9 mouse cellular contexts compared by ENCODE assay signal in genomic region chr12:53753368-53753937, GRCm38 (mm10).
A peak's percentile ranks its signal among the peaks of the same experiment; 100 is the strongest.
DNase-seq lines count a peak whose midpoint lies in the region; ATAC-seq lines count a peak whose summit lies in the region.
"Had no signal": no experiment of that assay in that cellular context is flagged by ENCODE, and none has a peak within 500 bp of the region (broad histone marks: within the 10 kb centered on the region; RNA-seq: fewer than 3 reads in every experiment).

No protein-coding gene starts in this region.

- H3K4me3 ChIP-seq in kidney, embryonic 15.5 days (replicated peaks) = no peak overlapping the region
- H3K4me3 ChIP-seq in forebrain, embryonic 12.5 days (replicated peaks) = no peak overlapping the region
- H3K4me3 ChIP-seq in midbrain, embryonic 15.5 days = no peak overlapping the region

- H3K9ac ChIP-seq in kidney, embryonic 15.5 days = no peak overlapping the region
- H3K9ac ChIP-seq in forebrain, embryonic 12.5 days = no peak overlapping the region
- no peak overlapping the region for H3K9ac ChIP-seq in midbrain, embryonic 15.5 days

- peaks cover 54% of the 10 kb centered on the region for H3K27me3 ChIP-seq in kidney, embryonic 15.5 days
- H3K27me3 ChIP-seq in forebrain, embryonic 12.5 days = no peaks in the 10 kb centered on the region
- no peaks in the 10 kb centered on the region for H3K27me3 ChIP-seq in midbrain, embryonic 15.5 days (replicated peaks)

- no peaks in the 10 kb centered on the region for H3K36me3 ChIP-seq in kidney, embryonic 15.5 days
- no peaks in the 10 kb centered on the region for H3K36me3 ChIP-seq in forebrain, embryonic 12.5 days (replicated peaks)
- H3K36me3 ChIP-seq in midbrain, embryonic 15.5 days (replicated peaks) = no peaks in the 10 kb centered on the region

- H3K4me2 ChIP-seq in kidney, embryonic 15.5 days = 0 out of 2 replicates have a peak overlapping the region, but pooled peaks have one; percentile 10
- peak overlapping the region; percentile 21 for H3K4me2 ChIP-seq in forebrain, embryonic 12.5 days
- peak overlapping the region; percentile 34 for H3K4me2 ChIP-seq in midbrain, embryonic 15.5 days

- WGBS in kidney, embryonic 15.5 days = 51% methylated on average over 13 of the region's 13 CpGs
- 16% methylated on average over 13 of the region's 13 CpGs for WGBS in forebrain, embryonic 12.5 days
- WGBS in midbrain, embryonic 15.5 days = 9% methylated on average over 13 of the region's 13 CpGs

- no peaks in the 10 kb centered on the region for H3K9me3 ChIP-seq in kidney, embryonic 15.5 days (replicated peaks)
- H3K9me3 ChIP-seq in forebrain, embryonic 12.5 days = no peaks in the 10 kb centered on the region
- H3K9me3 ChIP-seq in midbrain, embryonic 15.5 days = no peaks in the 10 kb centered on the region

- H3K4me1 ChIP-seq in kidney, embryonic 15.5 days = peaks cover 11% of the 10 kb centered on the region; the same call in 1 of the 2 replicates
- H3K4me1 ChIP-seq in forebrain, embryonic 12.5 days = peaks cover 37% of the 10 kb centered on the region
- peaks cover 30% of the 10 kb centered on the region for H3K4me1 ChIP-seq in midbrain, embryonic 15.5 days

- ATAC-seq in kidney, embryonic 15.5 days (replicated peaks; ENCODE audit: low FRiP score) = no peak
- ATAC-seq in forebrain, embryonic 12.5 days (ENCODE audit: low FRiP score) = peak; percentile 62
- peak; percentile 65 for ATAC-seq in midbrain, embryonic 15.5 days (replicated peaks)

- peak; percentile 21 for DNase-seq in adrenal gland, postnatal 14 days
- DNase-seq in adrenal gland, postnatal 25 days = no peak
- DNase-seq in kidney, postnatal 10 days = no peak
- DNase-seq in right cerebral cortex, postnatal 4 days = no peak
- DNase-seq in layer of hippocampus, adult 9-10 months (ENCODE audit: low spot score) = no peak
- DNase-seq: lung, postnatal 36 days had no signal

- H3K27ac ChIP-seq in kidney, embryonic 15.5 days = no peak overlapping the region
- H3K27ac ChIP-seq in forebrain, embryonic 12.5 days = 0 out of 2 replicates have a peak overlapping the region, but pooled peaks have one; percentile 25
- H3K27ac ChIP-seq in midbrain, embryonic 15.5 days = no peak overlapping the region
